Mouse (Mus musculus) intestine, embryonic 15.5 days (tissue): Measurements from ENCODE around the gene Ugt1a8. TPM values are rescaled to one million over a fixed set of nuclear protein-coding genes. Genes with fewer than 3 reads are reported as not detected.

ENCODE experiments used
- ATAC-seq: fragments of 200-750 bp; cut with Nextera tagmentation; 2 replicates; pipeline ENCODE4 v1.8.0; 2017; ENCODE audit warnings: moderate TSS enrichment, moderate library complexity
- H3K27ac ChIP-seq: fragments of 300-500 bp; sonication (generic); 2 replicates; pipeline ENCODE4 v1.5.1; 2015; ENCODE audit warnings: mild to moderate bottlenecking, inconsistent platforms
- H3K27me3 ChIP-seq: fragments of 300-500 bp; sonication (generic); replicated peaks from 2 replicates; pipeline ENCODE4 v1.6.1; 2015; ENCODE audit warnings: inconsistent platforms
- H3K36me3 ChIP-seq: fragments of 300-500 bp; sonication (generic); 2 replicates; pipeline ENCODE4 v1.6.1; 2015; ENCODE audit warnings: inconsistent platforms
- H3K4me1 ChIP-seq: fragments of 300-500 bp; sonication (generic); replicated peaks from 2 replicates; pipeline ENCODE4 v1.6.1; 2015; ENCODE audit warnings: inconsistent platforms
- H3K4me2 ChIP-seq: fragments of 300-500 bp; sonication (generic); replicated peaks from 2 replicates; pipeline ENCODE4 v1.6.1; 2015; ENCODE audit warnings: mild to moderate bottlenecking, inconsistent platforms
- H3K4me3 ChIP-seq: fragments of 300-500 bp; sonication (generic); replicated peaks from 2 replicates; pipeline ENCODE4 v1.5.1; 2015; ENCODE audit warnings: inconsistent platforms
- H3K9ac ChIP-seq: fragments of 300-500 bp; sonication (generic); 2 replicates; pipeline ENCODE4 v1.6.1; 2015; ENCODE audit warnings: inconsistent platforms
- H3K9me3 ChIP-seq: fragments of 300-500 bp; sonication (generic); 2 replicates; pipeline ENCODE4 v1.6.1; 2016; ENCODE audit warnings: inconsistent platforms
- WGBS: fragments of 180-500 bp; shearing (Covaris S2); methylation state at CpG from one replicate; pipeline ENCODE4 v1.1.7; 2015; 5-methylcytosine and 5-hydroxymethylcytosine counted together
- polyA plus RNA-seq: library from polyadenylated mRNA; unstranded; fragments of >200 nt; fragmentation: Nextera tagmentation; extraction: Ambion mirVana; gene quantifications from 2 replicates; pipeline ENCODE4 v1.2.1, GENCODE M21; 2015

Gene Ugt1a8
- polyA plus RNA-seq, 1 experiment from 2014 or later = not detected

GRCm38 (mm10) chr1:88205294-88205922, 117.8 kb downstream of the Ugt1a8 start, which contains the start of gene Dnajb3:
Dnajb3 (minus strand) TSS chr1:88205782.
- peak within 1 kb of the TSS; percentile 88 for H3K4me2 ChIP-seq
- no peak within 1 kb of the TSS for H3K27ac ChIP-seq
- peaks cover 3% of the 10 kb centered on the region; the same call in 1 of the 2 replicates for H3K9me3 ChIP-seq
- peak within 1 kb of the TSS; percentile 50 for H3K4me3 ChIP-seq
- H3K9ac ChIP-seq = peak within 1 kb of the TSS; percentile 72
- no peaks in the 10 kb centered on the region for H3K36me3 ChIP-seq
- no peaks in the 10 kb centered on the region for H3K27me3 ChIP-seq
- peaks cover 8% of the 10 kb centered on the region; the same call in 1 of the 2 replicates for H3K4me1 ChIP-seq
- WGBS = 5% methylated on average over 62 of the region's 62 CpGs
- peak; percentile 95 for ATAC-seq

- Histone ChIP-seq H3K9ac (no peak overlapping the region), H3K27me3 (no peaks in the 10 kb centered on the region), H3K36me3 (no peaks in the 10 kb centered on the region), H3K4me1 (peaks cover 8% of the 10 kb centered on the region; the same call in 1 of the 2 replicates), H3K9me3 (peaks cover 4% of the 10 kb centered on the region; the same call in 1 of the 2 replicates), H3K4me2 (no peak overlapping the region), H3K27ac (no peak overlapping the region), H3K4me3 (no peak overlapping the region)
- peak; percentile 46; the same call in 1 of the 2 replicates for ATAC-seq
- WGBS = 61% methylated on average over 2 of the region's 2 CpGs
These were observed 119.3 kb downstream of the Ugt1a8 start for GRCm38 (mm10) chr1:88206843-88207479.

- peaks cover 26% of the 10 kb centered on the region for H3K9me3 ChIP-seq
- H3K27me3 ChIP-seq = no peaks in the 10 kb centered on the region
- no peak within 1 kb of the TSS for H3K4me2 ChIP-seq
- no peak within 1 kb of the TSS for H3K4me3 ChIP-seq
- no peak within 1 kb of the TSS for H3K9ac ChIP-seq
- 68% methylated on average over 8 of the region's 8 CpGs for WGBS
- ATAC-seq = peak; percentile 53
- no peak within 1 kb of the TSS for H3K27ac ChIP-seq
- no peaks in the 10 kb centered on the region for H3K4me1 ChIP-seq
- no peaks in the 10 kb centered on the region for H3K36me3 ChIP-seq
These were observed 124.2 kb downstream of the Ugt1a8 start, which contains the start of gene Ugt1a1 for GRCm38 (mm10) chr1:88211812-88212211. Ugt1a1 (plus strand) TSS chr1:88211959.

GRCm38 (mm10) chr1:88212341-88213045, 124.9 kb downstream of the Ugt1a8 start:
- 0 out of 2 replicates have a peak, but pooled peaks have one; percentile 5 for ATAC-seq
- Histone ChIP-seq H3K4me1 (no peaks in the 10 kb centered on the region), H3K4me3 (no peak overlapping the region), H3K27ac (no peak overlapping the region), H3K27me3 (no peaks in the 10 kb centered on the region), H3K4me2 (no peak overlapping the region), H3K9ac (no peak overlapping the region), H3K9me3 (peaks cover 32% of the 10 kb centered on the region), H3K36me3 (no peaks in the 10 kb centered on the region)
- WGBS = 61% methylated on average over 8 of the region's 8 CpGs

GRCm38 (mm10) chr1:88213061-88213460, 125.4 kb downstream of the Ugt1a8 start:
- no peak overlapping the region for H3K4me3 ChIP-seq
- 75% methylated on average over 1 of the region's 1 CpGs for WGBS
- H3K27me3 ChIP-seq = no peaks in the 10 kb centered on the region
- no peak overlapping the region for H3K9ac ChIP-seq
- no peak overlapping the region for H3K27ac ChIP-seq
- H3K9me3 ChIP-seq = peaks cover 33% of the 10 kb centered on the region
- no peak overlapping the region for H3K4me2 ChIP-seq
- ATAC-seq = no peak
- no peaks in the 10 kb centered on the region for H3K36me3 ChIP-seq
- H3K4me1 ChIP-seq = no peaks in the 10 kb centered on the region

GRCm38 (mm10) chr1:88213766-88214461, 126.3 kb downstream of the Ugt1a8 start:
- Histone ChIP-seq H3K4me1 (no peaks in the 10 kb centered on the region), H3K36me3 (no peaks in the 10 kb centered on the region), H3K9me3 (peaks cover 33% of the 10 kb centered on the region), H3K27ac (no peak overlapping the region), H3K4me3 (no peak overlapping the region), H3K27me3 (no peaks in the 10 kb centered on the region), H3K9ac (no peak overlapping the region), H3K4me2 (no peak overlapping the region)
- peak; percentile 82 for ATAC-seq
- 74% methylated on average over 2 of the region's 2 CpGs for WGBS

GRCm38 (mm10) chr1:88214462-88214952, 126.9 kb downstream of the Ugt1a8 start:
- Histone ChIP-seq H3K27me3 (no peaks in the 10 kb centered on the region), H3K27ac (no peak overlapping the region), H3K9me3 (peaks cover 33% of the 10 kb centered on the region), H3K9ac (no peak overlapping the region), H3K4me1 (no peaks in the 10 kb centered on the region), H3K4me2 (no peak overlapping the region), H3K36me3 (no peaks in the 10 kb centered on the region), H3K4me3 (no peak overlapping the region)
- 81% methylated on average over 2 of the region's 2 CpGs for WGBS
- ATAC-seq = no peak

GRCm38 (mm10) chr1:88215466-88216380, 128.1 kb downstream of the Ugt1a8 start:
- peaks cover 33% of the 10 kb centered on the region for H3K9me3 ChIP-seq
- WGBS = 71% methylated on average over 10 of the region's 10 CpGs
- ATAC-seq = no peak
- H3K27me3 ChIP-seq = no peaks in the 10 kb centered on the region
- H3K4me2 ChIP-seq = no peak overlapping the region
- no peak overlapping the region for H3K9ac ChIP-seq
- no peak overlapping the region for H3K4me3 ChIP-seq
- H3K27ac ChIP-seq = no peak overlapping the region
- no peaks in the 10 kb centered on the region for H3K36me3 ChIP-seq
- no peaks in the 10 kb centered on the region for H3K4me1 ChIP-seq

GRCm38 (mm10) chr1:88216551-88216950, 128.9 kb downstream of the Ugt1a8 start:
- no peak overlapping the region for H3K4me3 ChIP-seq
- no peak overlapping the region for H3K9ac ChIP-seq
- no peaks in the 10 kb centered on the region for H3K36me3 ChIP-seq
- no peaks in the 10 kb centered on the region for H3K27me3 ChIP-seq
- WGBS = 58% methylated on average over 2 of the region's 2 CpGs
- no peak overlapping the region for H3K4me2 ChIP-seq
- H3K4me1 ChIP-seq = no peaks in the 10 kb centered on the region
- no peak overlapping the region for H3K27ac ChIP-seq
- H3K9me3 ChIP-seq = peaks cover 33% of the 10 kb centered on the region
- no peak for ATAC-seq

- peaks cover 31% of the 10 kb centered on the region for H3K9me3 ChIP-seq
- ATAC-seq = no peak
These were observed 129.5 kb downstream of the Ugt1a8 start for GRCm38 (mm10) chr1:88217144-88217543.

GRCm38 (mm10) chr1:88217576-88217975, 130.0 kb downstream of the Ugt1a8 start:
- no peak overlapping the region for H3K27ac ChIP-seq
- no peak overlapping the region for H3K4me2 ChIP-seq
- H3K9me3 ChIP-seq = peaks cover 31% of the 10 kb centered on the region
- WGBS = 40% methylated on average over 3 of the region's 3 CpGs
- H3K36me3 ChIP-seq = no peaks in the 10 kb centered on the region
- H3K27me3 ChIP-seq = no peaks in the 10 kb centered on the region
- ATAC-seq = no peak
- no peaks in the 10 kb centered on the region for H3K4me1 ChIP-seq
- no peak overlapping the region for H3K9ac ChIP-seq
- H3K4me3 ChIP-seq = no peak overlapping the region

More at GRCm38 (mm10) chr1:88217144-88217543, 129.5 kb downstream of the Ugt1a8 start:
- H3K27me3 ChIP-seq = no peaks in the 10 kb centered on the region
- no peak overlapping the region for H3K4me2 ChIP-seq
- no peaks in the 10 kb centered on the region for H3K4me1 ChIP-seq
- 59% methylated on average over 2 of the region's 2 CpGs for WGBS
- H3K4me3 ChIP-seq = no peak overlapping the region
- no peak overlapping the region for H3K27ac ChIP-seq
- H3K36me3 ChIP-seq = no peaks in the 10 kb centered on the region
- no peak overlapping the region for H3K9ac ChIP-seq
